Mouse (Mus musculus) c-Kit-negative CD71-positive TER-119-positive erythroid progenitor cells, embryonic 14.5 days (primary cell): ENCODE data around the gene Shbg.

Experiments
- DNase-seq: peaks from one replicate; pipeline ENCODE4 v3.0.0-alpha.2; 2013; ENCODE audit warnings: low read depth, low spot score

Shbg gene

DNA sequence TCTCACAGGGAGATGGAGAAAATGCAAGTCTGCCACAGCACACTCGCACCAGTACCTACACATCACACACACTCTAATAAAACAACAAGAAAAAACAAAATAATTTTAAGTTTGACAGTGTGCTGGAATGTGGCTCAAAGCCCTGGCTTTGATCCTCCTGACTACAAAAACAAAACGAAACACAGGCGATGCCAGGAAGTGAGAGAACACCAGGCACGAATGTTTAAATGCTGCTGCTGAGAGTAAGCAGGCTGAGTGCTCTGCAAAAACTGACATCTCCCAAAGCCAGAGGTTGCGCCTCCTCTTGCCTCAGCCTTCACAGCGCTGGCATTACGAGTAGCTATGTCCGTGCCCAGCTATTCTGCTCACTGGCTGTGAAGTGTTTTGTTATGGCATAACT lies 52.6 kb downstream of the Shbg start:
- DNase-seq, result no peak
